Mouse (Mus musculus): ENCODE data around the gene Igf2bp1. TPM values are rescaled to one million over a fixed set of nuclear protein-coding genes. Genes with fewer than 3 reads are reported as not detected.

The Igf2bp1 gene
- polyA plus RNA-seq, 1 experiment from 2014 or later, result 167 TPM

Other genes with a start within 250 kb of the Igf2bp1 start
- gene Phospho1, start 181.4 kb downstream of the Igf2bp1 start, polyA plus RNA-seq (2016; fragmentation: Nextera tagmentation; extraction: Ambion mirVana), result 0.42 and 0.86 TPM in 2 replicates
- 7.9 and 8.4 TPM in 2 replicates for gene Gngt2, start 168.7 kb downstream of the Igf2bp1 start, polyA plus RNA-seq (2016; fragmentation: Nextera tagmentation; extraction: Ambion mirVana)
- gene Abi3, start 163.5 kb downstream of the Igf2bp1 start, polyA plus RNA-seq (2016; fragmentation: Nextera tagmentation; extraction: Ambion mirVana), result 3.5 and 4.4 TPM in 2 replicates
- 0.14 and 0.39 TPM in 2 replicates for gene B4galnt2, start 91.0 kb downstream of the Igf2bp1 start, polyA plus RNA-seq (2016; fragmentation: Nextera tagmentation; extraction: Ambion mirVana)
- not detected in 2 replicates for gene Gip, start 18.6 kb upstream of the Igf2bp1 start, polyA plus RNA-seq (2016; fragmentation: Nextera tagmentation; extraction: Ambion mirVana)
- gene Snf8, start 28.9 kb upstream of the Igf2bp1 start, polyA plus RNA-seq (2016; fragmentation: Nextera tagmentation; extraction: Ambion mirVana), result 118 and 126 TPM in 2 replicates
- gene Ube2z, start 59.4 kb upstream of the Igf2bp1 start, polyA plus RNA-seq (2016; fragmentation: Nextera tagmentation; extraction: Ambion mirVana), result 28.6 and 28.7 TPM in 2 replicates
- 582 and 586 TPM in 2 replicates for gene Atp5g1, start 69.7 kb upstream of the Igf2bp1 start, polyA plus RNA-seq (2016; fragmentation: Nextera tagmentation; extraction: Ambion mirVana)
- not detected in 2 replicates for gene Calcoco2, start 106.0 kb upstream of the Igf2bp1 start, polyA plus RNA-seq (2016; fragmentation: Nextera tagmentation; extraction: Ambion mirVana)
- 0.08 TPM in 1 of 2 replicates, not detected in the other for gene Ttll6, start 127.8 kb upstream of the Igf2bp1 start, polyA plus RNA-seq (2016; fragmentation: Nextera tagmentation; extraction: Ambion mirVana)
- gene Hoxb13, start 188.4 kb upstream of the Igf2bp1 start, polyA plus RNA-seq (2016; fragmentation: Nextera tagmentation; extraction: Ambion mirVana), result not detected in 2 replicates

Data from hindbrain, embryonic 10.5 days (tissue).